Mouse (Mus musculus) lung, embryonic 16.5 days (tissue): ENCODE results near the gene Gpr179. TPM values are rescaled to one million over a fixed set of nuclear protein-coding genes. Genes with fewer than 3 reads are reported as not detected.

ENCODE experiments used
- ATAC-seq: fragments of 200-750 bp; cut with Nextera tagmentation; 2 replicates; pipeline ENCODE4 v1.8.0; 2017; ENCODE audit warnings: low read depth, mild to moderate bottlenecking, moderate library complexity
- H3K27ac ChIP-seq: fragments of 300-500 bp; sonication (generic); 2 replicates; pipeline ENCODE4 v1.5.1; 2014; ENCODE audit warnings: mild to moderate bottlenecking, control low read depth, low read length
- H3K27me3 ChIP-seq: fragments of 300-500 bp; sonication (generic); 2 replicates; pipeline ENCODE4 v1.6.1; 2014; ENCODE audit warnings: low read depth, low read length, mixed read lengths; ENCODE audit not compliant: control insufficient read depth, insufficient read depth
- H3K36me3 ChIP-seq: fragments of 300-500 bp; sonication (generic); 2 replicates; pipeline ENCODE4 v1.6.1; 2014; ENCODE audit warnings: low read length; ENCODE audit not compliant: control insufficient read depth, insufficient read depth
- H3K4me1 ChIP-seq: fragments of 300-500 bp; sonication (generic); replicated peaks from 2 replicates; pipeline ENCODE4 v1.6.1; 2014; ENCODE audit warnings: low read length, mixed read lengths; ENCODE audit not compliant: control insufficient read depth, insufficient read depth
- H3K4me2 ChIP-seq: fragments of 300-500 bp; sonication (generic); 2 replicates; pipeline ENCODE4 v1.6.1; 2014; ENCODE audit warnings: low read depth, low read length, control low read depth
- H3K4me3 ChIP-seq: fragments of 300-500 bp; sonication (generic); 2 replicates; pipeline ENCODE4 v1.5.1; 2014; ENCODE audit warnings: mild to moderate bottlenecking, low read length, control low read depth
- H3K9ac ChIP-seq: fragments of 300-500 bp; sonication (generic); 2 replicates; pipeline ENCODE4 v1.6.1; 2014; ENCODE audit warnings: low read length, control low read depth
- H3K9me3 ChIP-seq: fragments of 300-500 bp; sonication (generic); 2 replicates; pipeline ENCODE4 v1.6.1; 2016; ENCODE audit warnings: low read length; ENCODE audit not compliant: control insufficient read depth
- WGBS: fragments of 180-500 bp; shearing (Covaris S2); extraction: QIAGEN DNeasy Blood & Tissue Kit; methylation state at CpG from one replicate; pipeline ENCODE4 v1.1.7; 2014; 5-methylcytosine and 5-hydroxymethylcytosine counted together
- polyA plus RNA-seq: library from polyadenylated mRNA; unstranded; fragments of >200 nt; fragmentation: Nextera tagmentation; extraction: Ambion mirVana; gene quantifications from 2 replicates; pipeline ENCODE4 v1.2.1, GENCODE M21; 2015

Gene Gpr179
- polyA plus RNA-seq, 1 experiment from 2014 or later, result 0.11 TPM

- Histone ChIP-seq H3K27ac (no peak overlapping the region), H3K9ac (no peak overlapping the region), H3K4me2 (no peak overlapping the region), H3K36me3 (no peaks in the 10 kb centered on the region), H3K4me1 (no peaks in the 10 kb centered on the region), H3K4me3 (no peak overlapping the region), H3K9me3 (no peaks in the 10 kb centered on the region), H3K27me3 (no peaks in the 10 kb centered on the region)
- 32% methylated on average over 6 of the region's 6 CpGs for WGBS
- ATAC-seq, result no peak
Measured at GRCm38 (mm10) chr11:97286973-97287372, 64.9 kb downstream of the Gpr179 start.

DNA sequence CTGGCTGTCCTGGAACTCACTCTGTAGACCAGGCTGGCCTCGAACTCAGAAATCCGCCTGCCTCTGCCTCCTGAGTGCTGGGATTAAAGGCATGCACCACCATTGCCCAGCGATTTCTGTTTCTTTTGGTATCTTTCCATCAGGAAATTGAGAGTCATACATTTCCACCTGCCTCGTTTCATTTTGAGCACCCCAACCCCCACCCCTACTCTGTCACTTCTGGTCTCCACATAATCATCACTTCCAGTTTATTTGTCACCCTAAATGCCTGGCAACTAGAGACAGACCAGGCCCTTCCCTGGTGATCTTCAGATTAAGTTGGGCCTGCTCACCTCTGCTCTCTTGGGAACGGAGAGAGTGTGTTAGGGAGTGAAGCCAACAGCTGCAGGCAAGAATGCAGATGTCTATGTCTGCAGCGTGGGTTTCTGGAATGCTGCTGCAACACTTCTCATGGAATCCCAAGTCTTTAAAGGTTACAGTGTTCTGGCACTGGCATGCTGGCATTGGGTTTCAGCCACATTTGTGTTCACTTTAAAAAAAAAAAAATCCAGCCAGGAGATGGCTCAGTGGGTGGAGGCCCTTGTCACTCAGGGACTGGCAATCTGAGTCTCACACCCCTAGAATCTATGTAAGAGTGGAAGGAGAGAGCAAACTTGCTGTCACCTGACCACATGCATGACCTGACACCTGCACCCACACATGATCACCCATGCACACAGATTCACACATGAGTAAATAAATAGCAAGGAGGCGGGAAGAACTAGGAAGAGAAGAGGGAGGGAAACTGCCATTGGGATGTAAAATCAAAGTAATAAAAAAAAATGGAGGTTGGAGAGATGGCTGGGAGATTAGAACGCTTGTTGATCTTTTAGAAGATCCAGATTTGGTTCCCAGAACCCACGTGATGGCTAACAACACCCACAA is 65.8 kb downstream of the Gpr179 start:
- H3K4me2 ChIP-seq, result no peak overlapping the region
- no peaks in the 10 kb centered on the region for H3K36me3 ChIP-seq
- H3K9me3 ChIP-seq, result no peaks in the 10 kb centered on the region
- H3K27ac ChIP-seq, result no peak overlapping the region
- H3K4me3 ChIP-seq, result no peak overlapping the region
- WGBS, result 59% methylated on average over 9 of the region's 9 CpGs
- no peaks in the 10 kb centered on the region for H3K4me1 ChIP-seq
- no peak overlapping the region for H3K9ac ChIP-seq
- no peak for ATAC-seq
- H3K27me3 ChIP-seq, result no peaks in the 10 kb centered on the region

DNA sequence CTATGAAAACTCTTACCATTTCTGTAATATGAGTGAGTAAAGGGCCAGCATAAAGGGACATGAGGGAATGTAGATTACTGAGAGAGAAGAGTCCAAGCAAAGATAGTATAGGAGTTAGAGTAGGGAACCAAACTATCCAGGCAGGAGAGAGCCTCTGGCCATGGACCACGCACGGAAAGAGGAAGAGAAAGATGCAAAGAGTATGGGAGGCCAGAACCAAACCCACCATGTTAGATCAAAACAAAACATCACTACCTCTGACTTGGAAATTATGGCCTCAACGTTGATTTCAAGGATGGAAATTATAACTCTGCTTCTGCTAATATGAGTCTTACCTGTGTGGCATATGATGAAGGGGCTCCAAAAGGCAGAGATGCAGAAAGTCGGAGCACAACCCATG is 67.0 kb downstream of the Gpr179 start:
- Histone ChIP-seq H3K27ac (no peak overlapping the region), H3K36me3 (no peaks in the 10 kb centered on the region), H3K4me3 (no peak overlapping the region), H3K4me1 (no peaks in the 10 kb centered on the region), H3K27me3 (no peaks in the 10 kb centered on the region), H3K4me2 (no peak overlapping the region), H3K9ac (no peak overlapping the region), H3K9me3 (no peaks in the 10 kb centered on the region)
- no peak for ATAC-seq
- WGBS, result 66% methylated on average over 4 of the region's 4 CpGs

DNA sequence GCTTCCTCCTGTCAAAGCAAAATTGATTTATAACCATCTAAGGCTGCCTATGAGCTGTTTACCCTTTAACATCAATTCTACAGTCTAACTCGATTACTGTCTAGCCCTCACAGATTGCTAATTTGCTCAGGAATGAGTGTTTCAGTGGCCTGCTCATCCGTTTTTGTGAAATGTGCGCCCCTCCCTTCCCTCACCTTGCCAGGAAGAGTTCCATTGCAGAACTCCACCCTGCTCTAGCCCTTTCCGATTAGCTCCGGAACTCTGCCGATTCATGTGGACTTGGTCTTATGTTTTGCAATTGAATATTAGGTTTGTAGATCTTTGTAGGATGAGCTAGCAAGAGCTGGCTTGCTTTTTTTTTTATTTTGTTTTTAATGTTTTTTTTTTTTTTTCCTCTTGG is 69.7 kb downstream of the Gpr179 start:
- no peak overlapping the region for H3K4me3 ChIP-seq
- H3K4me1 ChIP-seq, result peaks cover 11% of the 10 kb centered on the region
- H3K9me3 ChIP-seq, result no peaks in the 10 kb centered on the region
- no peak overlapping the region for H3K27ac ChIP-seq
- no peaks in the 10 kb centered on the region for H3K27me3 ChIP-seq
- no peak overlapping the region for H3K4me2 ChIP-seq
- no peak overlapping the region for H3K9ac ChIP-seq
- WGBS, result 73% methylated on average over 6 of the region's 6 CpGs
- no peak for ATAC-seq
- no peaks in the 10 kb centered on the region for H3K36me3 ChIP-seq

Other genes with a start within 250 kb of the Gpr179 start
- 0.21 TPM in 1 of 2 replicates, not detected in the other for gene Tbx21, start 236.7 kb downstream of the Gpr179 start, polyA plus RNA-seq
- gene Tbkbp1, start 200.6 kb downstream of the Gpr179 start, polyA plus RNA-seq, result 4.9 TPM in 2 replicates
- 39.6 and 40.4 TPM in 2 replicates for gene Kpnb1, start 164.2 kb downstream of the Gpr179 start, polyA plus RNA-seq
- gene Npepps, start 71.4 kb downstream of the Gpr179 start, polyA plus RNA-seq, result 74.5 and 86.5 TPM in 2 replicates
- gene Mrpl45, start 36.4 kb downstream of the Gpr179 start, polyA plus RNA-seq, result 42.2 and 43.0 TPM in 2 replicates
- 3.2 TPM in 2 replicates for gene Socs7, start 10.5 kb upstream of the Gpr179 start, polyA plus RNA-seq
- 5.2 and 5.4 TPM in 2 replicates for gene Arhgap23, start 63.5 kb upstream of the Gpr179 start, polyA plus RNA-seq
- 0.74 and 0.87 TPM in 2 replicates for gene 4933428G20Rik, start 148.3 kb upstream of the Gpr179 start, polyA plus RNA-seq
- 0.70 and 0.83 TPM in 2 replicates for gene Srcin1, start 224.1 kb upstream of the Gpr179 start, polyA plus RNA-seq